ENCODE assay signal across 11 mouse cellular contexts in the genomic region with DNA sequence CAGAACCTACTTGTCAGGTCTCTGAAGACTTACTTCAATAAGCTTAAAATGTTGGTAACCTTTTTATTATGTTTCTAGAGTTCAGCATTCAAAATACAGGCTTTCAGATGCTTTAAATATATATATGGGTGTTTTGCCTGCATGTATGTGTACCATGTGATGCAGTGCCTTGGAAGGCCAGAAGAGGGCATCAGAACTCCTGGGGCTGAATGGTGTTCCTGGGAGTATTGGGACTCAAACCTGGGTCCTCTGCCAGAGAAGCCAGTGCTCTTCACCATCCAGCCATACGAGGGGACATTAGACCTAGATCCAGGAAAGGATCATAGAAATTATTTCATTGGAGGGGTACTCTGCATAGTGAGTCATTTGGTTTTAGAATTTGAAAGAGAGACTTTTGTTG. TPM values are rescaled to one million over a fixed set of nuclear protein-coding genes. Genes with fewer than 3 reads are reported as not detected.
DNase-seq lines count a peak whose midpoint lies in the region; ATAC-seq and TF ChIP-seq lines count a peak whose summit lies in the region.
"Had no signal": no experiment of that assay in that cellular context is flagged by ENCODE, and none has a peak within 500 bp of the region (broad histone marks: within the 10 kb centered on the region; RNA-seq: fewer than 3 reads in every experiment).

No protein-coding gene starts in this region.

- peaks cover 34 to 37% of the 10 kb centered on the region in 2 experiments for H3K36me3 ChIP-seq in MEL (ENCODE audit: control insufficient read depth in 1 of 2, insufficient read depth in 2 of 2, low read length in 2 of 2)

- no peak overlapping the region for H3K9ac ChIP-seq in MEL (ENCODE audit: control insufficient read depth, low read depth, low read length, poor library complexity, severe bottlenecking)
- H3K9ac ChIP-seq: forebrain, embryonic 12.5 days; hindbrain, embryonic 15.5 days had no signal

- peaks cover 11 to 17% of the 10 kb centered on the region in 2 experiments for H3K4me1 ChIP-seq in MEL (ENCODE audit: control insufficient read depth in 1 of 2, insufficient read depth in 2 of 2, low read length in 2 of 2)

- no peaks in the 10 kb centered on the region for H3K27me3 ChIP-seq in MEL (ENCODE audit: control insufficient read depth in 1 of 2, insufficient read depth in 2 of 2, low read length in 2 of 2)
- H3K27me3 ChIP-seq: forebrain, embryonic 12.5 days; hindbrain, embryonic 15.5 days had no signal

- H3K79me2 ChIP-seq in MEL (ENCODE audit: control insufficient read depth, insufficient read depth, low read length, poor library complexity): peaks cover 60% of the 10 kb centered on the region

- no peak for TF ChIP-seq EP300 in MEL (IDR thresholded peaks at IDR 0.05; ENCODE audit: low read depth in 1 of 2, low read length in 2 of 2)

- peak; percentile 68; the same call in 1 of the 2 replicates for ATAC-seq in erythroid progenitor cell, adult 5-6 weeks (replicated peaks; ENCODE audit: low FRiP score, poor library complexity, severe bottlenecking)
- no peak for ATAC-seq in cerebellum, adult (ENCODE audit: insufficient number of reproducible peaks, low FRiP score, low TSS enrichment)

- no peak for DNase-seq in layer of hippocampus, adult 2 months (ENCODE audit: low spot score in 2 of 2)
- DNase-seq in layer of hippocampus, adult 11-12 months (ENCODE audit: low spot score): no peak
- DNase-seq in MEL (ENCODE audit: low read depth, low spot score): peak; percentile 63
- peak; percentile 16 to 17 for DNase-seq in spleen, postnatal 14 days (ENCODE audit: low spot score in 2 of 2)
- DNase-seq in frontal cortex, adult 2 months (ENCODE audit: extremely low spot score in 1 of 2, low spot score in 1 of 2): no peak
- DNase-seq: cerebellum, adult 11-12 months; retina, postnatal 1 day had no signal

- peak; percentile 3 for TF ChIP-seq RAD21 in MEL (IDR thresholded peaks at IDR 0.05; ENCODE audit: low read depth, low read length)

- H3K27ac ChIP-seq in layer of hippocampus, adult 2 months: no peak overlapping the region
- H3K27ac ChIP-seq in MEL (ENCODE audit: control insufficient read depth, low read depth, low read length): no peak overlapping the region
- H3K27ac ChIP-seq: forebrain, embryonic 12.5 days; hindbrain, embryonic 15.5 days had no signal

- H3K9me3 ChIP-seq in MEL (replicated peaks; ENCODE audit: insufficient read depth, low read length): no peaks in the 10 kb centered on the region
- H3K9me3 ChIP-seq: forebrain, embryonic 12.5 days; hindbrain, embryonic 15.5 days had no signal

- no peak for TF ChIP-seq POLR2A in MEL (IDR thresholded peaks at IDR 0.05; ENCODE audit: control insufficient read depth in 1 of 2, insufficient read depth in 1 of 2, low read depth in 1 of 2, low read length in 2 of 2, poor library complexity in 1 of 2)

- TF ChIP-seq CTCF in layer of hippocampus, adult 2 months (conservative IDR thresholded peaks at IDR 0.05): peak; percentile 75
- peak; percentile 61 to 68 (median 65) for TF ChIP-seq CTCF in MEL (IDR thresholded peaks at IDR 0.05 in 2 of 3, conservative IDR thresholded peaks at IDR 0.05 in 1 of 3; ENCODE audit: control insufficient read depth in 1 of 3, insufficient read depth in 1 of 3, low read depth in 2 of 3, low read length in 3 of 3, poor library complexity in 1 of 3, severe bottlenecking in 1 of 3)

- no peak overlapping the region for H3K4me3 ChIP-seq in layer of hippocampus, adult 2 months
- no peak overlapping the region for H3K4me3 ChIP-seq in MEL (ENCODE audit: control insufficient read depth in 1 of 2, insufficient read depth in 1 of 2, low read depth in 2 of 2, low read length in 2 of 2)
- H3K4me3 ChIP-seq: forebrain, embryonic 12.5 days; hindbrain, embryonic 15.5 days had no signal

TF ChIP-seq in MEL, 35 proteins besides CTCF, POLR2A, EP300 and RAD21:
- TF ChIP-seq USF1 (IDR thresholded peaks at IDR 0.05; ENCODE audit: low read depth, low read length) (peak; percentile 67), TCF12 (IDR thresholded peaks at IDR 0.05; ENCODE audit: low read depth, low read length) (no peak), SMC3 (IDR thresholded peaks at IDR 0.05; ENCODE audit: low read depth, low read length) (0 out of 2 replicates have a peak, but pooled peaks have one; percentile 7)

RNA-seq across cellular contexts. Expression of a gene that starts 13.5 kb away (rescaled TPM):
- 100 to 1,000 TPM; 161 to 162 TPM for total RNA-seq in layer of hippocampus, adult 2 months (2021)
- total RNA-seq in MEL (2012; rRNA removed): 79.5 and 83.9 TPM in 2 replicates
- 100 to 1,000 TPM; 139 to 336 TPM for polyA plus RNA-seq in MEL (2012; ENCODE audit: insufficient read depth in 1 of 2, insufficient read length in 2 of 2, low read depth in 1 of 2, low replicate concordance in 2 of 2, missing spikeins in 1 of 2)
- total RNA-seq in erythroid progenitor cell, adult 5-6 weeks (2015; ENCODE audit: low replicate concordance): 86.1 and 103 TPM in 2 replicates
- 40.2 and 60.6 TPM in 2 replicates for total RNA-seq in erythroid progenitor cell, adult 5-6 weeks (2017; ENCODE audit: low replicate concordance)
- 210 and 221 TPM in 2 replicates for polyA plus RNA-seq in frontal cortex, adult 2 months (2012; rRNA removed)

RNA-seq across cellular contexts. Expression of a gene that starts 34.5 kb away (rescaled TPM):
- total RNA-seq in layer of hippocampus, adult 2 months (2021): 10 to 100 TPM; 34.0 to 36.3 TPM
- 20.0 and 22.2 TPM in 2 replicates for total RNA-seq in MEL (2012; rRNA removed)
- polyA plus RNA-seq in MEL (2012; ENCODE audit: insufficient read depth in 1 of 2, insufficient read length in 2 of 2, low read depth in 1 of 2, low replicate concordance in 2 of 2, missing spikeins in 1 of 2): 10 to 100 TPM in 1 of 2 experiments, not detected in 1; 24.7 TPM
- total RNA-seq in erythroid progenitor cell, adult 5-6 weeks (2015; ENCODE audit: low replicate concordance): 3.6 and 6.3 TPM in 2 replicates
- 3.3 and 4.7 TPM in 2 replicates for total RNA-seq in erythroid progenitor cell, adult 5-6 weeks (2017; ENCODE audit: low replicate concordance)
- 18.9 and 19.6 TPM in 2 replicates for polyA plus RNA-seq in frontal cortex, adult 2 months (2012; rRNA removed)

Comparison
In these comparisons a context has a peak if more than half of its experiments do, and no peak if none do; other contexts are left out.
1. DNase-seq: peak in MEL (single experiment) and spleen, postnatal 14 days (2 of 2); none in layer of hippocampus, adult 2 months (0 of 2), layer of hippocampus, adult 11-12 months (single experiment) and frontal cortex, adult 2 months (0 of 2).